Mouse (Mus musculus): ENCODE measurements at regions not wholly inside any gene's neighbourhood (a gene's known extent, or its start where the extent isn't known, plus 50 kb on each side); places are given as distances from the start of the nearest gene placed in this dataset.

DNA sequence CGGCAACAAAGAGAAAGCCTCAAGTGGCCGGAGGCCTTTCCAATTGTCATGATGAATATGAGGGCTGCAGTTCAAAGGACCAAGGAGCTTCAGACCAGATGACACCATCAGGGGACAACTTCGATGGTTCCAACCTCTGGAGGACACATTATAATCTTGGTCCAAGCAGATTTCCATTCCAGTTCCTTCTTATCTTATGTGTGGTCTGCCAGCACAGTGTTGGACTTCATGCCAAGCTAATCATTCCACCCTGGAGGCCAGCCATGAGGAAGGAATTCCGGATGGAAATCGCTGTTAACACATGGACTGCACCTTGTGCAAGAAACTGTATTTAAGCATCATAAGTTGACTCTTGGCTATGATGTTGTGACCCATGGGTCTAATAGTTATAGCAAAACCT is 334.5 kb upstream of the Gm21798 start:
- Histone ChIP-seq H3K4me1 (no peaks in the 10 kb centered on the region), H3K27ac (no peak overlapping the region)
- WGBS: 73% methylated on average over 5 of the region's 5 CpGs

DNA sequence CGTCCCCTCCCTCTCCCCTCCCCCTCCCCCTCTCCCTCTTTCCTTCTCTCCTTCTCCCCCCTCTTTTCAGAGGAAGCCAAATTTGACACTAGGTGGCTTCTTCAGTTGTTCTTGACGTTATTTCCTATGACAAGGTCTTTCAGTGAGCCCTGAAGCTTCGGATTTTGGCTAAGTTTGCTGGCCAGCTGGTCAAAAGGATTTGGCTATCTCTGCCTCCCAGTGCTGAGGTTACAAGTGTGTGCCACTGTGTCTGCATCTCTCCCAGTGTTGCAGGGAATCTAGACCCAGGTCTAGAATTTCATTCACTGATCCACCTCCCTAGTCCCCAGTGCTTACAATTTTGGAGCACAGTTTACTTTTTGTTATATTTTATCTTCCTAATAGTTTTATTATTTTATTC is 329.7 kb upstream of the Gm21798 start:
- H3K9me3 ChIP-seq: no peaks in the 10 kb centered on the region

More for the DNA sequence above, 334.5 kb upstream of the Gm21798 start:
- no peak overlapping the region for H3K4me3 ChIP-seq
- no peaks in the 10 kb centered on the region for H3K36me3 ChIP-seq
- no peaks in the 10 kb centered on the region for H3K27me3 ChIP-seq
- no peaks in the 10 kb centered on the region for H3K9me3 ChIP-seq
- ATAC-seq (ENCODE audit: insufficient number of reproducible peaks, low FRiP score, low TSS enrichment, low read depth): no peak
- no peak overlapping the region for H3K9ac ChIP-seq
- no peak overlapping the region for H3K4me2 ChIP-seq

DNA sequence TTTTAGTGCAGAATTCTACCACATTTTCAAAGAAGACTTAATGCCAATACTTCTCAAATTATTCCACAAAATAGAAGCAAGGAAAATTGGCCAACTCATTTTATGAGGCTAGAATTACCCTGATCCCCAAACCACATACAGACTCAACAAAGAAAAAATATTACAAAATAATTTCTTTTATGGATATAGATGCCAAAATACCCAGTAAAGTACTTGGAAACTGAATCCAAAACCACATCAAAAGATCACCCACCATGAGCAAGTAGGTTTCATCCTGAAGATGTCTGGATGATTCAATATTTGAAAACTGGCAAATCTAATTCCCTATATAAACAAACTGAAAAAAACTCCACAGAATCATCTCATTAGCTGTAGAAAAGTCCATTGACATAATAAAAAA is 316.7 kb upstream of the Gm21798 start:
- H3K4me3 ChIP-seq: no peak overlapping the region
- no peaks in the 10 kb centered on the region for H3K4me1 ChIP-seq
- no peaks in the 10 kb centered on the region for H3K9me3 ChIP-seq
- ATAC-seq (ENCODE audit: insufficient number of reproducible peaks, low FRiP score, low TSS enrichment, low read depth): no peak
- H3K36me3 ChIP-seq: no peaks in the 10 kb centered on the region
- H3K9ac ChIP-seq: no peak overlapping the region
- H3K4me2 ChIP-seq: no peak overlapping the region
- H3K27me3 ChIP-seq: no peaks in the 10 kb centered on the region
- no peak overlapping the region for H3K27ac ChIP-seq

More for the DNA sequence above, 329.7 kb upstream of the Gm21798 start:
- ATAC-seq (ENCODE audit: insufficient number of reproducible peaks, low FRiP score, low TSS enrichment, low read depth): no peak
- Histone ChIP-seq H3K4me3 (no peak overlapping the region), H3K4me2 (no peak overlapping the region), H3K4me1 (no peaks in the 10 kb centered on the region), H3K27ac (no peak overlapping the region), H3K9ac (no peak overlapping the region), H3K36me3 (no peaks in the 10 kb centered on the region), H3K27me3 (no peaks in the 10 kb centered on the region)
- 21% methylated on average over 2 of the region's 3 CpGs for WGBS

DNA sequence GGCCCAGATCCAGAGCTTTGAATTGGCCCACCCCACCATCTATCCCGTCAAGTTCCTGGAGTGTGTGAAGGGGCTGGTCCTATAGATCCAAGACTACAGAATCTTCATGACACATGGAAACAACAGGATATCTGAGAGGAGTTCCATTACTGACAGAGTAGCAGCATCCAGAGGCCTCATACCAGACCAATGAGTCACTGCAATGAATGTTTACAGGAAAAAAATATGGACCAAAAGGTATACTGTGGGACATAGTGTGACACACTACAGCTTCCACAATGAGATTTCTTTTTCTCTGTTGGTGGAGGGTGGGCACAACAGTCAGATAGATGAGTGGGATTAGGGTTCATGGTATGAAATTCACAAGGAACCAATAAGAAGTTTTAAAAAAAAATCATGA is 316.0 kb upstream of the Gm21798 start:
- H3K4me3 ChIP-seq: no peak overlapping the region
- WGBS: 82% methylated on average over 1 of the region's 1 CpGs
- H3K27ac ChIP-seq: no peak overlapping the region
- H3K9me3 ChIP-seq: no peaks in the 10 kb centered on the region
- H3K9ac ChIP-seq: no peak overlapping the region
- no peaks in the 10 kb centered on the region for H3K4me1 ChIP-seq
- no peak overlapping the region for H3K4me2 ChIP-seq
- no peaks in the 10 kb centered on the region for H3K36me3 ChIP-seq
- ATAC-seq (ENCODE audit: insufficient number of reproducible peaks, low FRiP score, low TSS enrichment, low read depth): no peak
- no peaks in the 10 kb centered on the region for H3K27me3 ChIP-seq

DNA sequence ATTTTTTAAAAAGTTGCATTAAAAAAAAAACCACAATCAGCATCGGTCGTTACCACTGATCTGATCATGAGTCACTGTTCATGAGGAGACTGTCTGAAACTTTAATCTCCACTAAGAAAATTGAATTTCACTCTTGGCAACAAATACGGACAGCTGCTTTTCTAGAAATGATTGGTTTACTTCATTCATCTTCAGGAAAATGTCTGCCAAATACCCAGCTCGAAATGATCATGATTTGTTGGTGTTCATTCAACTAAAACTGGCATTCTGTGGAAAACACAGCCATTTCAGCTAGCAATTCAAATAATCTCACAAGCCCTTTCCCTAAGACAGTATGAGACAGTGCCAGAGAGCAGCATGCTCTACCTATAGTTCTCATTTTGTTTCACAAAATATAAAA is 312.7 kb upstream of the Gm21798 start:
- H3K9me3 ChIP-seq: no peaks in the 10 kb centered on the region
- no peaks in the 10 kb centered on the region for H3K36me3 ChIP-seq
- ATAC-seq (ENCODE audit: insufficient number of reproducible peaks, low FRiP score, low TSS enrichment, low read depth): no peak
- WGBS: 80% methylated on average over 4 of the region's 4 CpGs
- no peak overlapping the region for H3K4me2 ChIP-seq
- no peak overlapping the region for H3K9ac ChIP-seq
- no peak overlapping the region for H3K4me3 ChIP-seq
- no peaks in the 10 kb centered on the region for H3K27me3 ChIP-seq
- H3K4me1 ChIP-seq: no peaks in the 10 kb centered on the region
- no peak overlapping the region for H3K27ac ChIP-seq

DNA sequence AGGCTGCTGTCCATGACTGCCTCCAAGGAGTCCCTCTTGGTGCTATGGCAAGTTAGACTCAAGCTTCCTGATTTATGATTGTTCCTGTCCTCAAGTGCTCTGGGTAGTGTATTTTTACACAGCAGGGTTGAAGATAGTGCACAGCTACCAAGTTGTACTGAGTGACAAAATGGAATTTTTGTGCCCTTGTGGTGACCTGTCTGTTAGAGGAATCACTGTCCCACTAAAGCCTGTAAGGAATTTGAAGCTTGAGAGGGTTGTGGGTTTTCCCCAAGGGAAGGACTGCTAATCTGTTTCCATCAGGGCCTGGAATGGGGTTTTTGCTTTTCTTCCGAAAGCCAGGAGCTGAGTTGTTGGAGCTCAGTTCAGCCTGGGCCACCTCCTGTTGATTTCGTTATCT is 306.8 kb upstream of the Gm21798 start:
- no peak for ATAC-seq (ENCODE audit: insufficient number of reproducible peaks, low FRiP score, low TSS enrichment, low read depth)

DNA sequence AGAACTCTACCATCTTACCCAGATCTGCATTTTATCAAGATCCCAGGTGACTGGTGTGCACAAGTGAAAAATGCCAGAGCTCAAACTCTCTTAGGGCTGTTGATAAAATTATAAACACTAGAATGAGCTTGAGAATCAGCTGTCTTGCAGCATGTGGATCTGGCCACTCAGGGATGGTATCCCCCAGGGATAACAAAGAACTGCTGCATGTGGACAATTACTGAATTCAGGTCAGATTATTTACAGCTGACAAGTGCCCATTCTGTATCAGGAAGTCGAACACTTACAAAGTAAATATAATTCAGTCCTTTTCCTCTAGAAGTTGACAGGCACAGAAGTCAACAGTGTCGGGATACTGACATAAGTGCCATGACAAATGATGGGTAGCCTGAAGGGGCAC is 306.3 kb upstream of the Gm21798 start:
- H3K9me3 ChIP-seq: no peaks in the 10 kb centered on the region
- no peaks in the 10 kb centered on the region for H3K27me3 ChIP-seq
- 46% methylated on average over 2 of the region's 2 CpGs for WGBS
- no peaks in the 10 kb centered on the region for H3K4me1 ChIP-seq
- H3K4me2 ChIP-seq: no peak overlapping the region
- no peak overlapping the region for H3K27ac ChIP-seq
- ATAC-seq (ENCODE audit: insufficient number of reproducible peaks, low FRiP score, low TSS enrichment, low read depth): no peak
- H3K9ac ChIP-seq: no peak overlapping the region
- H3K36me3 ChIP-seq: no peaks in the 10 kb centered on the region
- H3K4me3 ChIP-seq: no peak overlapping the region

More for the DNA sequence above, 306.8 kb upstream of the Gm21798 start:
- H3K36me3 ChIP-seq: no peaks in the 10 kb centered on the region
- no peak overlapping the region for H3K4me3 ChIP-seq
- no peak overlapping the region for H3K27ac ChIP-seq
- no peaks in the 10 kb centered on the region for H3K9me3 ChIP-seq
- H3K27me3 ChIP-seq: no peaks in the 10 kb centered on the region
- H3K4me1 ChIP-seq: no peaks in the 10 kb centered on the region
- no peak overlapping the region for H3K4me2 ChIP-seq
- 77% methylated on average over 2 of the region's 2 CpGs for WGBS
- H3K9ac ChIP-seq: no peak overlapping the region

DNA sequence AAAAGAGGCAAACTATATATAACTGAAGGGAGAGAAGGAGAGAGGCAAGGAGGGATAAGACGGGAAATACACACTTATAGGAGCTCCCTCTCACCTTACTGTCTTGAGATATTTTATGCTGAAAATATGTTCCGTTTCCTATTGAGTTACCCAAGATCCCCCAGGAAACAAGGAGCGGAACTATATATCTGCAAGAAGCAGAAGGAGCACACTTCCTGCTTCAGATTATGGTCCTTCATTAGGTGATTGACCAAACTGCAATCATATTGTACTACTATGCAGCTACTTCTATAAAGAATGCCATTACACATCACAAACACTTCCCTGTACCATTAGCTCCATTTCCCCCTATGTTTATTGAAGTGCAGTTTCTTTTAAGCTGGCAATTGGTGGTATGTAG is 304.9 kb upstream of the Gm21798 start:
- H3K27me3 ChIP-seq: no peaks in the 10 kb centered on the region
- H3K27ac ChIP-seq: no peak overlapping the region
- 72% methylated on average over 3 of the region's 3 CpGs for WGBS
- no peaks in the 10 kb centered on the region for H3K9me3 ChIP-seq
- H3K36me3 ChIP-seq: no peaks in the 10 kb centered on the region
- H3K9ac ChIP-seq: no peak overlapping the region
- ATAC-seq (ENCODE audit: insufficient number of reproducible peaks, low FRiP score, low TSS enrichment, low read depth): no peak
- no peak overlapping the region for H3K4me3 ChIP-seq
- no peaks in the 10 kb centered on the region for H3K4me1 ChIP-seq
- no peak overlapping the region for H3K4me2 ChIP-seq

DNA sequence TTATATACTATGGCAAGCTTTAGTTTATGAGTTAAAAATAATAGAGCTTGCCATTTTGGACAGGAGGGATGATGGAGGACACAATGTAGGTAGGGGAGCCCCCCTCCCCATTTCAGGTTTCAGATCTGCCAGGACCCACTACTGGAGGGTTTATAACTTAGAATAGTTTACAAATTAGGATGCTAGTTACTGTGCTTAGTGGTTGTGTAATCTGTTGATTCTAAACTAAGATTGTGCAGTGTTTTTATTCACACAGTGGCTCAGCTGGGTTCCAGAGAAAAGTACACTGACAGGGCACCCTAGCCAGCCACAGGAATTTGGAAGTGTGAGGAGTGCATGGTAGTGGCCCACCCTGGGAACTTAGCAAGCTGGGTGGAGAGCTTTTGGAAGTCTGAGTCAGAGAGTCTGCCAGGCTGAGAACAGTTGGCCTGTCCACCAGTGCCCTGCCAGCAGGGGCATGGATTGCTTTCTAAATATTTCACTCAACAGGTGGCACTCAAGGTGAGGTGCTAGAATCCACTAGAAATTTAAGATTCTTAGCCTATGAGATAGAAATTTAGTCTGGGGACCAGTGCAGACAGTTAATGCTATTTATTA is 303.9 kb upstream of the Gm21798 start:
- Histone ChIP-seq H3K36me3 (no peaks in the 10 kb centered on the region), H3K4me3 (no peak overlapping the region), H3K9me3 (no peaks in the 10 kb centered on the region), H3K9ac (no peak overlapping the region), H3K4me1 (no peaks in the 10 kb centered on the region), H3K27me3 (no peaks in the 10 kb centered on the region), H3K27ac (no peak overlapping the region), H3K4me2 (no peak overlapping the region)
- ATAC-seq (ENCODE audit: insufficient number of reproducible peaks, low FRiP score, low TSS enrichment, low read depth): no peak

DNA sequence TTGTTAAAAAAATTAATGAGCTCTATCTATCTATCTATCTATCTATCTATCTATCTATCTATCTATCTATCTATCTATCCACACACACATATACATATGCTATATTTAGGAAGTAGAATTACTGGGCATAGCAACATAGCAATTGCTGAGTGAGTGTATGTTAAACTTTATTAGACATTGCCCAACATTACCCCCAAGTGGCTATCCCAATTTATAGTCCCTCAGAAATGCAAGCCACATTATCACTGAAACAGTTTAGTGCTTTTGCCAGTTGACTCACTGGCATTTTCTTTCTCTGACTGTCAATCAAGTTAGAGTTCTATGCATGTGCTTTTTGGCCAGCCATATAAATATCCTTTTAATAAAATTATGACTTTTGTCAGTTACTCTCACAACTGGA is 302.3 kb upstream of the Gm21798 start:
- Histone ChIP-seq H3K27ac (no peak overlapping the region), H3K4me2 (no peak overlapping the region), H3K27me3 (no peaks in the 10 kb centered on the region), H3K9me3 (no peaks in the 10 kb centered on the region), H3K4me1 (no peaks in the 10 kb centered on the region), H3K36me3 (no peaks in the 10 kb centered on the region), H3K9ac (no peak overlapping the region), H3K4me3 (no peak overlapping the region)
- ATAC-seq (ENCODE audit: insufficient number of reproducible peaks, low FRiP score, low TSS enrichment, low read depth): no peak

DNA sequence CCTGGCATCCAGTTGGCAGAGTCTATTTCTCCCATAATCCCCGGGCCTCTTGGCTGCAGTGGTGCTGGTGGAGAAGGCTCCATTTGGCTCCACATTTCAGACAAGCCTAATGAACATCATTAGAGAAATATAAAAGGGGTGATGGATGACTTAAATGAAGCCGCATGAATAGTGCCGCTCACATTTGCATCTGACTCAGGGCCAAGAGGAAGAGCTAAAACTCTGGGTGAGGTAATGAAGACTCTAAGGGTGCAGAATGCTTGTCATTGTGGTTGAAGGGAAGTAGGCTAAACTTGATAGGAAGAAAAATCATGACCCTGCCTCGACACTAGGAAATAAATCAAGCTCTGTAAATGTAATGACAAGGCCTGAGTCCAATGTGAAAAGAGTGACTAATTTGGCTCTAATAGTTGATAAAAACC is 298.3 kb upstream of the Gm21798 start:
- no peaks in the 10 kb centered on the region for H3K9me3 ChIP-seq
- H3K36me3 ChIP-seq: no peaks in the 10 kb centered on the region
- no peak for ATAC-seq (ENCODE audit: insufficient number of reproducible peaks, low FRiP score, low TSS enrichment, low read depth)
- H3K27ac ChIP-seq: no peak overlapping the region
- no peak overlapping the region for H3K9ac ChIP-seq
- H3K4me1 ChIP-seq: no peaks in the 10 kb centered on the region
- H3K4me3 ChIP-seq: no peak overlapping the region
- H3K27me3 ChIP-seq: no peaks in the 10 kb centered on the region
- H3K4me2 ChIP-seq: no peak overlapping the region
- WGBS: 76% methylated on average over 4 of the region's 4 CpGs

DNA sequence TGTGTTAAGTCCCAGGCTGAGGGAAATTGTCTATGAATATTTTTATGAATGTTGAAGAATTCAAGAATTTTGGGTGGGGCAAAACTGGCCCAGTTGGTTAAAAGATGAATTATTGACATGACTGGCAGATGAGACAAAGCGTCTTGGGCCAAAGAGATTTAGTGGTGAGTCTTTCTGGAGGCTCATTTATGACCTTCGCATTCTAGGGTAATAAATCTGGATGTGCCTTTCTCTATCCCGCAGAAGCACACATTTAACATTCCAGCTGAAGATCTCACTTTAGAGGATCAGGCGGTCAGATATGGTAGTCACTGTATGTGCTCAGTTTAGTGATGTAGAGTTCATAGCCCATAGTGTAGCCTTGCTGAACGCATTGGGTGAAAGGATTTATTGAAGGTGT is 296.9 kb upstream of the Gm21798 start:
- H3K27me3 ChIP-seq: no peaks in the 10 kb centered on the region
- WGBS: 73% methylated on average over 5 of the region's 5 CpGs
- no peak for ATAC-seq (ENCODE audit: insufficient number of reproducible peaks, low FRiP score, low TSS enrichment, low read depth)

More for the DNA sequence above, 296.9 kb upstream of the Gm21798 start:
- H3K4me3 ChIP-seq: no peak overlapping the region
- no peaks in the 10 kb centered on the region for H3K9me3 ChIP-seq
- H3K4me2 ChIP-seq: no peak overlapping the region
- H3K27ac ChIP-seq: no peak overlapping the region
- H3K36me3 ChIP-seq: no peaks in the 10 kb centered on the region
- no peaks in the 10 kb centered on the region for H3K4me1 ChIP-seq
- no peak overlapping the region for H3K9ac ChIP-seq

All from limb, embryonic 15.5 days (tissue).